Mouse (Mus musculus) heart, adult 8-10 months (tissue): Measurements from ENCODE around the gene Rasgef1a. TPM values are rescaled to one million over a fixed set of nuclear protein-coding genes. Genes with fewer than 3 reads are reported as not detected.

Experiments used
- DNase-seq: peaks from one replicate; pipeline ENCODE4 v3.0.0; 2022; ENCODE audit warnings: low spot score
- total RNA-seq, 4 experiments: library from RNA; stranded (reverse); gene quantifications; 2 replicates each; pipeline ENCODE4 v1.2.4; 2022

Rasgef1a gene
- total RNA-seq, 4 experiments from 2014 or later: 0.35 to 0.69 (median 0.42) TPM

GRCm38 (mm10) chr6:118072176-118072575, 60.9 kb downstream of the Rasgef1a start:
- DNase-seq: no peak

DNA sequence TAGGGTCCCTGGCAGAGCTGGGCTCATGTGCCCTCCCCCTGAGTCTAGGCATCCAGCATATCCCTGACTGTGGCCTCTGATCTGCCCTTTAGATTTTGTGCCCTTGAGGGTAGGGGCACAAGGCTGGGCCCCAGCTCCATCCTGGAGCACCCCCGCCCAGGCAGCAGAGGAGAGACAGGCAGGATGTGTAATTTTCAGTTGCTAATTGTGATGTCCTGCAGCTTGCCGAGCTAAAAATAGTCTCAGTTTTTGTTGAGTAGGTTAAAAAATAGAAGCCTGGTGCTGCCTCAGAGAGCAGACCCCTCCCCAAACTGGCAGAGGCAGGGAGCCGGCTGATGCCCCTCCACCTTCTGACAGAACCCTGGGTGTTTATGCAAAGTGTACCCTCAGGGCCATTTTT, 62.9 kb downstream of the Rasgef1a start:
- DNase-seq: no peak

GRCm38 (mm10) chr6:118076256-118076655, 65.0 kb downstream of the Rasgef1a start:
- no peak for DNase-seq

DNA sequence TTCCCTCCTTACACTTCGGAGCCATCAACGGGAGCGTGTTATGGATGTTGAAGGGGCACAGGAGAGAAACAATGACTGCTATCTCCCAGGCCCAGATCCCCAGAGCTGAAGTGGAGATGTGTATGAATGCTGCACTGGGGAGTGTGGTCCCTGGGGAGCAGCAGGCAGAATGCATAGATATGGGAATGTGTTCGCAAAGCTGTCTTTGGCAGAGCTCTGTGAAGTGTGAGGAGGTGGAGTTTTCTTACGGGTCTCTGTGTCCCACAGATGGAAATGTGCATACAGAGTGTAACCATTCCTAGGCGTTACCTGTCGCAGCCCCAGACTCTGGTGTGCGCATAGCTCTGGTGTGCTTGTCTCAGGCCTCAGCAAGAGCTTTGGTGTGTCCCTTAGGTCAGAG, 65.5 kb downstream of the Rasgef1a start:
- no peak for DNase-seq

DNA sequence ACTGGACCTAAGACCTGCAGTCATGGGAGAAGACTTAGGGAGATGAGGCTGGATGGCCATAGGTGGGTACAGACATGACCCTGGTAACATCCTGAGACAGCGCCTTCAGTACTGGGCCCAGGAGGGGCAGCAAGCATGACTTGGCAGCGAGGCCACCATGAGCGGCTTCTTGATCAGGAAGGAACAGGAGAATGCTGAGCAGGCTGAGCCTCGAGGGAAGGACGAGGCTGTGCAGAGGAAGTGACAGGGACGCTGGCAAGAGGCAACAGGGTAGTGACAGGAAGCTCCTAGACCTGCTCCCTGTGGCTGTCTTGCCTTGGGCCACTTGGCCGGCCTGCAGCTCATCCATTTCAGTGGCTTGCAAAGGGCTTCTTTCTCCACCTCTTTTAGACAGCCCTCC, 66.2 kb downstream of the Rasgef1a start:
- no peak for DNase-seq

GRCm38 (mm10) chr6:118078751-118079150, 67.5 kb downstream of the Rasgef1a start:
- DNase-seq: no peak

GRCm38 (mm10) chr6:118079292-118079691, 68.1 kb downstream of the Rasgef1a start:
- DNase-seq: no peak

DNA sequence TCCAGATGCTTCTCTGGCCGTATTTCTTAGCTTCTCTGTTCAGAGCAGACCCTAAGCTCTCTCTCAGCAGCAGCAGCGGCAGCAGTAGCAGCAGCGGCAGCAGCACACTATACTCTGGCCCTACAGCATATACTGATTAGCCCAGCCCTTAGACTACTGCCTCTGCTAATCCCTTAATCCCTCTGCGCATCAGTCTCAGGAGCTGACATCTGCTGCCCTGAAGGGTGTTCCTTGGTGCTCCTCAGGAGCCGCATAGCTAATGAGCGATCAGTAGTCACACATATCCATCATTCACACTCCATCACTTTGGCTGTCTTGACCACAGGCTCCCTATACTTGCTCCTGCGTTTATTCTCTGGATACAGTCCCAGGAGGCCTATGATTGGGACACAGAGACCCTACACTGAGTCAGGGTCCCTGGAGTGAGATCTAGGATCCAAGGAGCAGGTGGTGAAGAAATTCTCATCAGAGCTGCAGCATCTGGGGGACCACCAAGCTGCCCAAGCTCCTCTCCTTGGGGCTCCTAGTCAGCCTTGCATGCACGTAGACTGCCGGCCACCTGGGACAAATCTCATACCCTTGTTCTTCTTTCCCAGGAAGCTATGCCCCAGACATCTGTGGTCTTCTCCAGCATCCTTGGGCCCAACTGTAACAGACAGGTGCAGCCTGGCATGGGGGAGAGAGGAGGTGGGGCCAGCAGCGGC, 68.7 kb downstream of the Rasgef1a start:
- DNase-seq: no peak

- DNase-seq: no peak
These were observed 69.5 kb downstream of the Rasgef1a start for GRCm38 (mm10) chr6:118080711-118081110.

DNA sequence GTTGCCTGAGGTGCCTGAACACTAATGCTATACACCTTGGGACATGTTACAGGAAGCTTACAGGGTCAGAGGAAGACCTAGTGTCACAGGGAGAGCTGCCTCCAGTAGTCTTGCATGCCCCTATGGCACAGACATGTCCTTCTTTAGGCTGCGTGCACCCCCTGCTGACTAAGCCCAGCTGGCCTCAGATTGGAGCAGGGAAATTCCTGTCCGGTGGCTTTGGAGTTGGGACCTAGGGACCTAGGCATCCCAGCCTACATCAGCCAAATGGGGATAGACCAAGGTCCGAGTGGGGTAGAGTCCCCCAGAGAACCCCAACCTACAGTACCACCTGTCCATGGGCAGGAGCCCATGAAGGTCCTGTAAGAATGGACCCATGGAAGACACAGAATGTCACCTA, 71.1 kb downstream of the Rasgef1a start:
- no peak for DNase-seq

DNA sequence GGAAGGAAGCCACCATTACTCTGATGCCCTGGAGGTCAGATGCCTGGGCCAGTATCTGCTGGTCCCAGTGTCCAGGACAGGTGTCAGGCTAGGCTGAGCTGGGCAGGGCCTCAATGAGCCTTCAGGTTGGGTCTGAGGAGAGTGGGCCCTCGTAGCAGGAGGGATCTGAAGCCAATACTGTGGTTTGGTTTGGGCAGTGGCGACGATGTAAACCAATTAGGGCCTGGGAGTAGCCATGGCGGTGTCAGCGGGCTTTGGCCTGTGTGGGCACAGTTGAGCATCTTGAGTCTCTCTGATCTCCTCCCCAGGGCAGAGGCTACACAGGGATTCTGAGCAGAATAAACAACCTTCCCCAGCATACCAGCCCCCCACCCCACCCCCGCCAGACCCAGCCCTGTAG, 72.4 kb downstream of the Rasgef1a start:
- DNase-seq: no peak

- DNase-seq: no peak
These were observed 73.4 kb downstream of the Rasgef1a start for GRCm38 (mm10) chr6:118084596-118084995.

GRCm38 (mm10) chr6:118087955-118088354, 76.7 kb downstream of the Rasgef1a start:
- DNase-seq: no peak

- no peak for DNase-seq
These were observed 77.7 kb downstream of the Rasgef1a start for GRCm38 (mm10) chr6:118088750-118089440.

DNA sequence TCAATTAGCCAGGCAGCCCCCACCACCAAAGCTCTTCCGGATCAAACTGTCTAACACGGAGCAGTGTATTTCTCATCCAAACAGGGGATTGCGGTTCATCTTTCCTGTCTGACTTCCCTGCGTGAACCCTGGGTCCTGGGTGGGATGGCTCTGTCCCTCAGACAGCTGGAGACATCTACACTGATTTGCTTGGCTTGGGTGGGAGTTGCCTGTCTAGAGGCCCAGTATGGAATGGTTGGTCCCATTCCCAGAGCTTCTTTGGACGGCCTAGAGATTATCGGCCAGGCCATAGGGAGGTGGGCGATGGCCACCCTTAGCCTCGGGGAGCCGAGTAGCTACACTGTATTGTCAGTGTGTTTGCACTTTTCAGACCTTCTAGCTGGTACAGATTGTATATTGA, 79.6 kb downstream of the Rasgef1a start:
- DNase-seq: no peak

GRCm38 (mm10) chr6:118097765-118098365, 86.6 kb downstream of the Rasgef1a start:
- no peak for DNase-seq

DNA sequence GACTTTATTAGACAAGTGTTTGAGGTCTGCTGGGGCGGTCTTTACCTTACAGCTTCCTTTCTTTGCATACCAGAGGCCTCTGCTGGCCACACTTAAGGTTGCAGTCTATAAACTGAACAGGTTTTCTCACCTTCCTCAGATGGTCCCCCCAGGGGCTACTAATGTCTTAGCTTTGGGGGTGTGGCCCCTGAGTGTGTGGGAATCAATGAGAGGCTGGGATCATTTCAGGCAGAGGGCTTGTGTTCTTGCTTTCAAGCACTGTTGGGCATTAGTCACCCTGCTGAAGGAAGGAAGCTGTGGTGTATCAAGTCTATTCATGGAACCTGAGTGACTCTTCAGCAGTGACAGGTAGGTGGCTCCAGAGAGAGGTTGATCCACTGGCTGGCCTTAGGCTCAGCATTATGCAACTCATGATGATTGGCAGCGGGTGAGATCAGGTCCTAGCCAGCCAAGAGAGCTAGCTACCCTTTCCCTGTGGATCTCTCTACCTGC, 88.1 kb downstream of the Rasgef1a start:
- no peak for DNase-seq

DNA sequence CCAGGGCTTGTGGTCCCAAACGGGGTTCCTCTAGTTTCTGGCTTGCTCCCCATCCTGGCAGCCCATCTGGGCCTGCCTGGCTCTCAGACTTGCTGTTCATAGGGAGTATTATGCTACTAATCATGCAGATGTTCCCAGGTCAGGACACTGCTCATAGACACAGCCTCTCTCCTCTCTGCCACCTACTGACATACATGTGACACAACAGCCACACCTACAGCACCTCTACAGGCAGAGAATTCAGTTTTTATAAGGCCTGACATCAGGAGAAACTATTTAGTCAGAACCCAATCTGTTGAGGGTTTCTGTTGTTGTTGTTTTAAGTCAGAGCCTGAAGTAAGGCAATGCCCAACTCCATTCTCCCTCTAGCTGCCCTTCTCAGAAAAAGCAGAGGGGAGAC, 100.6 kb downstream of the Rasgef1a start:
- no peak for DNase-seq

DNA sequence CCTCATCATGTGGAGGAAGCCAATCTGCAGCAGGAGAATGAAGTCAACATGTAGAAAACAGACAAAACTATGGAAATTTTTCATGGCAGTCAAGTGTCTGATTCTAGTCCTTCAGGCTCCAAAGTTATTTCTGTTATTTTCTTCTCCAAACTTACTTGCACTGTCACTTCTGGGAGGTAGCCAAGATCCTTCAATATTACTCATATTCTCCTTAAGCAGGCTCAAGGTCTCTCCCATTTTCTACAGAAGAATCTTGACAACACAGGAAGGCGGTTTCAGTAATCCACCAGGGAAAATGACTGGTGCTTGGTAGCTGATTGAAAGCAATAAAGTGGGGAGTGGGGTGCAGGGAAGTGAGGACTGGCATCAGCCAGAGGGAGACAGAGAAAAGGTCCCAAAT, 111.5 kb downstream of the Rasgef1a start:
- DNase-seq: no peak

DNA sequence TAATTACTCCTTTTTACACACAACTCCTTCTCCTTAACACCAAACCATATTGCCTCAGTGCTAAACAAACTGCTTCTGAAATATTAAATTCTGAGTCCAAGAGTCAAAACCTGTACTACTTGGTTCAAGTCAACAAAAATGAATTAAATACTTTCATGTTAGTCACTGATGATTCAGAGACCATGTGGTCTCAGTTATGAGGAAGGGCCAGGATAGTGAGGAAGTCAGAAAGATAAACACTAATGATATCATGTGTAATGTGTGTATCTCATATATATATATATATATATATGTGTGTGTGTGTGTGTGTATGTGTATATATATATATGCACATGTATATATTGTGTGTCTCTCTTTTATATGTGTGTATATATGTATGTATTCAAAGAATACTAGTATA, 115.3 kb downstream of the Rasgef1a start:
- DNase-seq: no peak

- no peak for DNase-seq
These were observed 116.0 kb downstream of the Rasgef1a start for GRCm38 (mm10) chr6:118127198-118127597.

DNA sequence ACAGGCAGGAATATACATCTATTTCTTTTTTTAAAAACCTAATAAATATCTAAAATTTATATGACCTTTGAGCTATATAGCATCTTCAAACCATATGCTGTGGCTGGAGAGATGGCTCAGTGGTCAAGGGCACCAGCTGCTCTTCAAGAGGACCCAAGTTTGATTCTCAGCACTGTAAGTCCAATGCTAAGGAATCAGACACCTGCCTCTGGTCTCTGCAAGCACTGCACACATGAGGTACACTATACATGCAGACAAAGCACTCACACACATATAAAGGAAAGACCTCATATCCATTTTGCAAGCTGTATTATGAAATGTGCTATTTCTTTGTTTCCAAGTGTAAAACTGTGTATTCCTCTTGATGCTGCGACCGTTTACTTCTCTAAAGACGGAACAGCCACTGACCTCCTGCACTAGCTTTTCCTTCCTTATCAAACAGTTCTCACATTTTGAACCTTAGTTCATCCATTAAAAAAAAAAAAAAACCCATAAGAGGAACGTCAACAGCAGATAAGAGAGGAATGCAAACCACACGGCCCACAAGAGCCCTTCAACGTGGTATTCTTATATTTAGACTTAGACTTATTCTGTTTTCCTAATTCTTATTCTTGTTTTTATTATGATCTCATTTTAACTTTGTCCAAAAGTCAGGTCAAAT, 116.7 kb downstream of the Rasgef1a start:
- DNase-seq: no peak
